Mouse (Mus musculus) small intestine, adult 2 months (tissue): ENCODE results near the gene Sec14l5.

Experiments
- CTCF ChIP-seq: fragments of 200-500 bp; IDR thresholded peaks from 2 replicates; pipeline ENCODE4 v1.5.1; 2012; ENCODE audit warnings: low read depth, mild to moderate bottlenecking, control low read depth, inconsistent platforms, low read length, moderate library complexity, mixed read lengths; ENCODE audit not compliant: insufficient replicate concordance, insufficient read length; ENCODE audit errors: extremely low read depth
- POLR2A ChIP-seq: fragments of 200-500 bp; IDR thresholded peaks from 2 replicates; pipeline ENCODE4 v1.6.1; 2012; ENCODE audit warnings: low read depth, mild to moderate bottlenecking, control low read depth, inconsistent platforms, low read length, moderate library complexity

- no peak for TF ChIP-seq CTCF
- TF ChIP-seq POLR2A, result no peak
These were observed 3.6 kb downstream of the Sec14l5 start for GRCm38 (mm10) chr16:5150544-5150943.
